Mouse (Mus musculus) hindbrain, postnatal 0 days (tissue): ENCODE data around the gene Hoxa2. TPM values are rescaled to one million over a fixed set of nuclear protein-coding genes. Genes with fewer than 3 reads are reported as not detected.

Experiments
- ATAC-seq: fragments of 200-750 bp; cut with Nextera tagmentation; 2 replicates; pipeline ENCODE4 v1.8.0; 2017; ENCODE audit warnings: mild to moderate bottlenecking, moderate TSS enrichment, moderate library complexity
- DNase-seq: peaks from one replicate; pipeline ENCODE4 v3.0.0-alpha.2; 2015; ENCODE audit warnings: low spot score
- H3K27ac ChIP-seq: fragments of 300-500 bp; sonication (generic); 2 replicates; pipeline ENCODE4 v1.5.1; 2014; ENCODE audit warnings: mild to moderate bottlenecking
- H3K27me3 ChIP-seq: fragments of 300-500 bp; sonication (generic); 2 replicates; pipeline ENCODE4 v1.6.1; 2014; ENCODE audit warnings: low read length, mixed read lengths; ENCODE audit not compliant: insufficient read depth
- H3K36me3 ChIP-seq: fragments of 300-500 bp; sonication (generic); 2 replicates; pipeline ENCODE4 v1.6.1; 2014; ENCODE audit warnings: low read length, mixed read lengths; ENCODE audit not compliant: insufficient read depth
- H3K4me1 ChIP-seq: fragments of 300-500 bp; sonication (generic); 2 replicates; pipeline ENCODE4 v1.6.1; 2014; ENCODE audit warnings: antibody characterized with exemption, low read length, mixed read lengths; ENCODE audit not compliant: insufficient read depth
- H3K4me2 ChIP-seq: fragments of 300-500 bp; sonication (generic); 2 replicates; pipeline ENCODE4 v1.6.1; 2014; ENCODE audit warnings: low read depth, mild to moderate bottlenecking, low read length, moderate library complexity, mixed read lengths
- H3K4me3 ChIP-seq: fragments of 300-500 bp; sonication (generic); 2 replicates; pipeline ENCODE4 v1.5.1; 2014; ENCODE audit warnings: low read length
- H3K9ac ChIP-seq: fragments of 300-500 bp; sonication (generic); replicated peaks from 2 replicates; pipeline ENCODE4 v1.6.1; 2014; ENCODE audit warnings: mild to moderate bottlenecking, low read length, moderate library complexity, mixed read lengths
- H3K9me3 ChIP-seq: fragments of 300-500 bp; sonication (generic); 2 replicates; pipeline ENCODE4 v1.6.1; 2016; ENCODE audit warnings: low read length, mixed read lengths
- CTCF ChIP-seq: IDR thresholded peaks from 2 replicates; pipeline ENCODE4 v1.5.1; 2016; ENCODE audit warnings: antibody characterized with exemption, control low read depth, low read depth
- WGBS: fragments of 180-500 bp; shearing (Covaris S2); extraction: QIAGEN DNeasy Blood & Tissue Kit; methylation state at CpG from one replicate; pipeline ENCODE4 v1.1.7; 2014; 5-methylcytosine and 5-hydroxymethylcytosine counted together
- polyA plus RNA-seq: library from polyadenylated mRNA; unstranded; fragments of >200 nt; fragmentation: Nextera tagmentation; extraction: Ambion mirVana; gene quantifications from 2 replicates; pipeline ENCODE4 v1.2.1, GENCODE M21; 2015
- total RNA-seq: library from RNA; depleted of rRNA; stranded (reverse); fragments of >200 nt; gene quantifications from 2 replicates; pipeline ENCODE4 v1.2.3, GENCODE M21; 2014

The Hoxa2 gene
- total and polyA plus RNA-seq, 2 experiments from 2014 or later: 16.3 to 20.3 TPM

DNA sequence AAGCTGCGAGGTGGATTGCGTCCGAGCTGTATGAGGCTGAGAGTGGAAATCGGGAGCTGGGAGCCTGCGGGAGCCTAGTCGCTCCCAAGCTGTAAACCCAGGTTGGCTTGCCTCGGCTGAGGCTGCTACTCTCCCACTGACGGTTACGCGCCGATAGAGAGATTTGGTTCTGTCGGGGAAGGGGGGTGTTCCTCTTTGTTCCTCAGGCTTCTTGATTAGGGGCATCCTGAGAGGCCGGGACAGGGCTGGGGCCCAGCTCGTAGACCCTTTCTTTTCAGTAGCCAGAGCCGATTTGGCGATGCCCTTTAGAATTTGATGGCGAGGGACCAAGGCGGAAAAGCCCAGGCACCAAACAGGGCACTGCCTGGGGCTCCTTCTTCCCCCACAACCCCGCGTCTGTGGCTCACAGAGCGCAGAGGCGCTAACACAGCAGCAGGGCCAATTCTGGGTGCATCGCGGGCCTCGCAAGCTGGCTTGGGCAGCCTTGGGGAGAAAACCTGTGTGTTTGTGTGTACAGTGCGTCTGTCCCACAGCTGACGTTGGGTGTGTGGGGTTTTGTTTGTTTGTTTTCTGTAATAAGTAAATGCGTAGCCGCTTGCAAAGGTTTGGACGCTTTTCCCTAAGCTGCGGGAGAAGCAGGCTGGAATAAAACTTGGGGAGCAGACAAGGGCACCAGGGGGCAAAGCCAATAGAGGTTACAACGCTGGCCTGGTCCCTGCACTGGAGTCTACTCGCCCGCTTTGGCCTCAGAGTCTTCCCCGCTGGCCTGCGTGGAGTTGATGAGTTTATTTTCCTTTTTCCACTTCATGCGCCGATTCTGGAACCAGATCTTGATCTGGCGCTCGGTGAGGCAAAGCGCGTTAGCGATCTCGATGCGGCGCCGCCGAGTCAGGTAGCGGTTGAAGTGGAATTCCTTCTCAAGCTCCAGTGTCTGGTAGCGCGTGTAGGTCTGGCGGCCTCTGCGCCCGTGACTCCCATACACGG, 41.3 kb upstream of the Hoxa2 start:
- DNase-seq (no peak), ATAC-seq (no peak)
- no peaks in the 10 kb centered on the region for H3K4me1 ChIP-seq
- H3K27me3 ChIP-seq: peaks cover 87% of the 10 kb centered on the region
- H3K9ac ChIP-seq: no peak overlapping the region
- H3K36me3 ChIP-seq: no peaks in the 10 kb centered on the region
- H3K27ac ChIP-seq: peak overlapping the region; percentile 38
- WGBS: 3% methylated on average over 55 of the region's 55 CpGs
- no peaks in the 10 kb centered on the region for H3K9me3 ChIP-seq
- no peak for TF ChIP-seq CTCF
- peak overlapping the region; percentile 19 for H3K4me2 ChIP-seq
- no peak overlapping the region for H3K4me3 ChIP-seq

DNA sequence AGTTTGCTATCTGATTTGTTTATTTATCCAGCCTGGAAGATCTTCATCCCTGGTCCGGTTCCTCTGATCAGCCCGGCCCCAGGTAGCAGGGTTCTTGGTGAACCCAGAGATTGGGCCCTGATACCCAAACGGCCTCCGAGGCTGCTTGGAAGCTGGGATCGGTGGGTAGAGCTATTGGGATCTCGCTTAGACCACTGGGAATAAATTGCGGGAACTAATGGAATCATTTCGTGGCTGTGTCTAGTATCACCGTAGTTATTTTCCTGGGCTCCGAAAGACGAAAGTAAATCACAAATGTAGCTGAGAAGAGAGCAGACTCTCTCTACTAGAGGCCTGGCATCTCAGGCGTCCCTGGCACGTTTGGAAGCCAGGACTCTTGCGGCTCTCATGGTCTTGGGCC, 40.6 kb upstream of the Hoxa2 start:
- Histone ChIP-seq H3K4me2 (peak overlapping the region; percentile 52; the same call in 1 of the 2 replicates), H3K9me3 (no peaks in the 10 kb centered on the region), H3K36me3 (no peaks in the 10 kb centered on the region), H3K4me3 (no peak overlapping the region), H3K27me3 (peaks cover 87% of the 10 kb centered on the region), H3K9ac (no peak overlapping the region), H3K27ac (peak overlapping the region; percentile 38; the same call in 1 of the 2 replicates), H3K4me1 (no peaks in the 10 kb centered on the region)
- WGBS: 8% methylated on average over 14 of the region's 14 CpGs
- no peak for DNase-seq
- no peak for ATAC-seq
- no peak for TF ChIP-seq CTCF

DNA sequence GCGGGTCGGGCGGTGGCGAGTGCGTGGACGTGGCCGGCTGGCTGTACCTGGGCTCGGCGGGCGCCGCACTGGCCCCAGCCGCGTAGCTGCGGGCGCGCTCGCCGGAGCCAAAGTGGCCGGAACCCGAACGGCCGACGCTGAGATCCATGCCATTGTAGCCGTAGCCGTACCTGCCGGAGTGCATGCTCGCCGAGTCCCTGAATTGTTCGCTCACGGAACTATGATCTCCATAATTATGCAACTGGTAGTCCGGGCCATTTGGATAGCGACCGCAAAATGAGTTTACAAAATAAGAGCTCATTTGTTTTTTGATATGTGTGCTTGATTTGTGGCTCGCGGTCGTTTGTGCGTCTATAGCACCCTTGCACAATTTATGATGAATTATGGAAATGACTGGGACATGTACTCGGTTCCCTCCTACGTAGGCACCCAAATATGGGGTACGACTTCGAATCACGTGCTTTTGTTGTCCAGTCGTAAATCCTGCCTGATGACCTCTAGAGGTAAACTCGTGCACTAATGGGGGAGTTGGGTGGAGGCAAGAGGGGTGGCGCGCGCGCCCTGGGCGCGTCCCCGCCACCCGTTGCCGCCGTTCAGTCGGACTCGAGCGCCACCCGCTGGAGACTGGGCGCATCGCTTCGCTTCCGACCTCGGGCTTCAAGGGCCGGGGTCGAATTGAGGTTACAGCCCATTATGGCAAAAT, 39.6 kb upstream of the Hoxa2 start, which contains the start of gene Hoxa5:
Gene Hoxa5 (minus strand): TSS at position 538 of the 703 bp plus-strand sequence.
- Histone ChIP-seq H3K36me3 (no peaks in the 10 kb centered on the region), H3K9me3 (no peaks in the 10 kb centered on the region), H3K4me3 (peak within 1 kb of the TSS; percentile 41), H3K27me3 (peaks cover 87% of the 10 kb centered on the region), H3K4me1 (no peaks in the 10 kb centered on the region), H3K27ac (peak within 1 kb of the TSS; percentile 69), H3K4me2 (peak within 1 kb of the TSS; percentile 52), H3K9ac (peak within 1 kb of the TSS; percentile 44)
- WGBS: under 1% methylated on average over 65 of the region's 65 CpGs
- DNase-seq (peak; percentile 83), ATAC-seq (peak; percentile 82)
- TF ChIP-seq CTCF: peak; percentile 67

DNA sequence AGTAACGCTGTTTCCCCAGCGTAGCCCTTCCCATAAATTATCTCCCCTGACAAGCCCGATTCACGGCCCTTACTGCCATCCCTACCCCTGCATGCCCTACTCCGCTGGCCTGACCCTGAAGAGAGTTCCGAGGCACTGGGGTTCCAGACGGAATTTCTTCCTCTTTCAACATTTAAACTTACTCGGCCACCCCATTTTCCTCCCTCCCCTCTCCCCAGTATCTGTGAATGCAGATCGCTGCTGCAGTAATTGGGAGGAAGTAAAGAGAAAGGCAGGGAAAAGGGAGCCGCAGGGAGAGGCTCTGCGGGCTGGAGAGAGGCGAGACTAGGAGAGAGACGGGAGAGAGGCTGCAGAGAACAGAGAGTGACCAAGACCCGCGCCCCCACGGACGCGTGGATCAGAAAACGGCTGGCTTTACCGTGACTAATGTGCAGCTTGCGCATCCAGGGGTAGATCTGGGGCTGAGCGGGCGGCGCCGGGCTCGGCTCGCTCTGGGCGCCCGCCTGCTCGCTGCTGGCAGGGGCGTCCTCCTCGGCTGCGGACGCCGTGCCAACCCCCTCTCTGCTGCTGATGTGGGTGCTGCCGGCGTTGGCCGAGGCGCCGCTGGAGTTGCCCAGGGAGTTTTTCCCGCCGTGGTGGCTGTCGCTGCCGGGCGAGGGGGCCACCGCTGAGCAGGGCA, 38.9 kb upstream of the Hoxa2 start:
- WGBS: 0% methylated on average over 33 of the region's 46 CpGs
- no peak for TF ChIP-seq CTCF
- Histone ChIP-seq H3K4me1 (no peaks in the 10 kb centered on the region), H3K9me3 (no peaks in the 10 kb centered on the region), H3K4me2 (peak overlapping the region; percentile 52), H3K36me3 (no peaks in the 10 kb centered on the region), H3K27me3 (peaks cover 87% of the 10 kb centered on the region), H3K27ac (peak overlapping the region; percentile 69), H3K4me3 (peak overlapping the region; percentile 41), H3K9ac (peak overlapping the region; percentile 44)
- ATAC-seq: 0 out of 2 replicates have a peak, but pooled peaks have one; percentile 40
- DNase-seq: no peak

DNA sequence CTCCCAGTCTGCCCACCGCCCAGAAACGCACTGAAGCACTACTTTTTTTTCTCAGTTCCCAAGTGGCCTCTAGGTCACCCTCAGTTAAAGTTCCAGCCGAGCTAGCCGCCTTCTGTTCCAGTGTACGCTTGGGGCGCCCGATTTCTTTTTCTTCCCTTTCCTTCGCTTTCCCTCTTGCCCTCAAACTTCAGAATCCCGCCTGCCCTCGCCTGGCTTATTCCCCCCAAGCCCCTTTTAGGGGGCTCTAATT, 38.4 kb upstream of the Hoxa2 start:
- no peaks in the 10 kb centered on the region for H3K36me3 ChIP-seq
- peak overlapping the region; percentile 52 for H3K4me2 ChIP-seq
- no peak for ATAC-seq
- DNase-seq: no peak
- no peak overlapping the region for H3K27ac ChIP-seq
- TF ChIP-seq CTCF: no peak
- 0 out of 2 replicates have a peak overlapping the region, but pooled peaks have one; percentile 44 for H3K9ac ChIP-seq
- H3K4me1 ChIP-seq: no peaks in the 10 kb centered on the region
- H3K4me3 ChIP-seq: peak overlapping the region; percentile 41
- H3K9me3 ChIP-seq: no peaks in the 10 kb centered on the region
- H3K27me3 ChIP-seq: peaks cover 87% of the 10 kb centered on the region
- WGBS: under 1% methylated on average over 10 of the region's 10 CpGs

GRCm38 (mm10) chr6:52202362-52203120, 37.9 kb upstream of the Hoxa2 start:
- Histone ChIP-seq H3K27ac (no peak overlapping the region), H3K9me3 (no peaks in the 10 kb centered on the region), H3K27me3 (peaks cover 89% of the 10 kb centered on the region), H3K4me1 (no peaks in the 10 kb centered on the region), H3K4me3 (peak overlapping the region; percentile 41), H3K36me3 (no peaks in the 10 kb centered on the region), H3K9ac (peak overlapping the region; percentile 44; the same call in 1 of the 2 replicates), H3K4me2 (peak overlapping the region; percentile 52)
- ATAC-seq: no peak
- DNase-seq: no peak
- no peak for TF ChIP-seq CTCF
- WGBS: 5% methylated on average over 22 of the region's 22 CpGs
